Mouse (Mus musculus): ENCODE results near the gene Olfr521. TPM values are rescaled to one million over a fixed set of nuclear protein-coding genes. Genes with fewer than 3 reads are reported as not detected.
"Not testable (repeated sequence)": the region's sequence is repeated elsewhere in the genome, so short reads cannot be mapped to it uniquely, and the experiment has no call there.

The Olfr521 gene
- polyA plus RNA-seq, 1 experiment from 2014 or later: not detected

- no peak for ATAC-seq (ENCODE audit: low FRiP score)
- H3K36me3 ChIP-seq: peaks cover 13% of the 10 kb centered on the region
- no peak overlapping the region for H3K4me3 ChIP-seq (replicated peaks)
- no peaks in the 10 kb centered on the region for H3K4me1 ChIP-seq
- no peaks in the 10 kb centered on the region for H3K27me3 ChIP-seq (replicated peaks)
- no peak overlapping the region for H3K27ac ChIP-seq (replicated peaks)
- no peaks in the 10 kb centered on the region for H3K9me3 ChIP-seq (replicated peaks)
- H3K9ac ChIP-seq (replicated peaks): no peak overlapping the region
- no peak overlapping the region for H3K4me2 ChIP-seq
- 88% methylated on average over 4 of the region's 4 CpGs for WGBS
These were observed 48.4 kb downstream of the Olfr521 start for GRCm38 (mm10) chr7:99811661-99812060.

- Histone ChIP-seq H3K27ac (replicated peaks) (no peak overlapping the region), H3K4me3 (replicated peaks) (no peak overlapping the region), H3K9ac (replicated peaks) (no peak overlapping the region), H3K4me1 (no peaks in the 10 kb centered on the region), H3K9me3 (replicated peaks) (no peaks in the 10 kb centered on the region), H3K4me2 (no peak overlapping the region), H3K27me3 (replicated peaks) (no peaks in the 10 kb centered on the region), H3K36me3 (peaks cover 13% of the 10 kb centered on the region)
- whole genome bisulfite sequencing: 96% methylated on average over 11 of the region's 11 CpGs
- no peak for ATAC-seq (ENCODE audit: low FRiP score)
These were observed 50.1 kb downstream of the Olfr521 start for GRCm38 (mm10) chr7:99813394-99813793.

- H3K9me3 ChIP-seq (replicated peaks); H3K36me3 ChIP-seq; H3K27ac ChIP-seq (replicated peaks); ATAC-seq (ENCODE audit: low FRiP score); H3K4me2 ChIP-seq; H3K27me3 ChIP-seq (replicated peaks); H3K4me1 ChIP-seq; H3K4me3 ChIP-seq (replicated peaks); H3K9ac ChIP-seq (replicated peaks): not testable (repeated sequence)
- 30% methylated on average over 9 of the region's 9 CpGs for WGBS
These were observed 54.9 kb downstream of the Olfr521 start for GRCm38 (mm10) chr7:99818181-99818725.

Other genes starting within 250 kb of the Olfr521 start
- gene Arrb1, start 228.0 kb upstream of the Olfr521 start, polyA plus RNA-seq (2015; fragmentation: Nextera tagmentation; extraction: Ambion mirVana): 15.1 and 16.6 TPM in 2 replicates
- 2.5 and 3.2 TPM in 2 replicates for gene Tpbgl, start 136.4 kb upstream of the Olfr521 start, polyA plus RNA-seq (2015; fragmentation: Nextera tagmentation; extraction: Ambion mirVana)
- 6.1 and 8.7 TPM in 2 replicates for gene Slco2b1, start 52.2 kb upstream of the Olfr521 start, polyA plus RNA-seq (2015; fragmentation: Nextera tagmentation; extraction: Ambion mirVana)
- gene Olfr520, start 33.2 kb upstream of the Olfr521 start, polyA plus RNA-seq (2015; fragmentation: Nextera tagmentation; extraction: Ambion mirVana): not detected in 2 replicates
- 2.4 and 3.6 TPM in 2 replicates for gene Neu3, start 64.9 kb downstream of the Olfr521 start, polyA plus RNA-seq (2015; fragmentation: Nextera tagmentation; extraction: Ambion mirVana)
- gene Xrra1, start 95.6 kb downstream of the Olfr521 start, polyA plus RNA-seq (2015; fragmentation: Nextera tagmentation; extraction: Ambion mirVana): 0.84 and 0.97 TPM in 2 replicates
- 284 and 313 TPM in 2 replicates for gene Spcs2, start 100.0 kb downstream of the Olfr521 start, polyA plus RNA-seq (2015; fragmentation: Nextera tagmentation; extraction: Ambion mirVana)
- gene Rnf169, start 216.9 kb downstream of the Olfr521 start, polyA plus RNA-seq (2015; fragmentation: Nextera tagmentation; extraction: Ambion mirVana): 4.2 and 4.6 TPM in 2 replicates
- 0.28 and 0.37 TPM in 2 replicates for gene Chrdl2, start 242.7 kb downstream of the Olfr521 start, polyA plus RNA-seq (2015; fragmentation: Nextera tagmentation; extraction: Ambion mirVana)